8 mouse cellular contexts compared by ENCODE assay signal in genomic region chr10:128674469-128675008, GRCm38 (mm10). TPM values are rescaled to one million over a fixed set of nuclear protein-coding genes. Genes with fewer than 3 reads are reported as not detected.
DNase-seq lines count a peak whose midpoint lies in the region; ATAC-seq and TF ChIP-seq lines count a peak whose summit lies in the region.

No protein-coding gene starts in this region.

- H3K4me2 ChIP-seq in forebrain, embryonic 11.5 days (ENCODE audit: low read depth, low read length, severe bottlenecking), result peak overlapping the region; percentile 95
- H3K4me2 ChIP-seq in intestine, postnatal 0 days (replicated peaks; ENCODE audit: low read depth), result peak overlapping the region; percentile 96
- H3K4me2 ChIP-seq in stomach, embryonic 16.5 days (ENCODE audit: low read depth, low read length), result peak overlapping the region; percentile 90

- peak overlapping the region; percentile 63 for H3K4me3 ChIP-seq in forebrain, embryonic 11.5 days (ENCODE audit: low read depth, low read length)
- peak overlapping the region; percentile 67 for H3K4me3 ChIP-seq in intestine, postnatal 0 days (ENCODE audit: low read depth, low read length)
- peak overlapping the region; percentile 76 for H3K4me3 ChIP-seq in stomach, embryonic 16.5 days (replicated peaks; ENCODE audit: low read length)

- H3K36me3 ChIP-seq in forebrain, embryonic 11.5 days (ENCODE audit: control insufficient read depth, insufficient read depth, low read length), result no peaks in the 10 kb centered on the region
- H3K36me3 ChIP-seq in intestine, postnatal 0 days (ENCODE audit: control insufficient read depth, insufficient read depth), result peaks cover 9% of the 10 kb centered on the region; the same call in 1 of the 2 replicates
- no peaks in the 10 kb centered on the region for H3K36me3 ChIP-seq in stomach, embryonic 16.5 days (ENCODE audit: control insufficient read depth, insufficient read depth, low read length)

- no peak overlapping the region for H3K27ac ChIP-seq in forebrain, embryonic 11.5 days (ENCODE audit: low read depth, low read length)
- H3K27ac ChIP-seq in intestine, postnatal 0 days (ENCODE audit: low read depth, low read length), result no peak overlapping the region
- H3K27ac ChIP-seq in stomach, embryonic 16.5 days (ENCODE audit: low read length), result peak overlapping the region; percentile 71

- H3K27me3 ChIP-seq in forebrain, embryonic 11.5 days (ENCODE audit: control insufficient read depth, insufficient read depth, low read length), result no peaks in the 10 kb centered on the region
- no peaks in the 10 kb centered on the region for H3K27me3 ChIP-seq in intestine, postnatal 0 days (replicated peaks; ENCODE audit: control insufficient read depth, insufficient read depth, low read length)
- H3K27me3 ChIP-seq in stomach, embryonic 16.5 days (ENCODE audit: control insufficient read depth, insufficient read depth, low read length), result no peaks in the 10 kb centered on the region

- no peaks in the 10 kb centered on the region for H3K9me3 ChIP-seq in forebrain, embryonic 11.5 days (ENCODE audit: control insufficient read depth, low read length)
- H3K9me3 ChIP-seq in intestine, postnatal 0 days (ENCODE audit: control insufficient read depth), result no peaks in the 10 kb centered on the region
- no peaks in the 10 kb centered on the region for H3K9me3 ChIP-seq in stomach, embryonic 16.5 days (replicated peaks; ENCODE audit: control insufficient read depth, low read length)

- peak; percentile 31 for DNase-seq in gastrocnemius, adult 18-20 months (ENCODE audit: low spot score)
- no peak for DNase-seq in gastrocnemius, postnatal 10 days
- DNase-seq in R1 (ENCODE audit: low read depth, low spot score), result peak; percentile 51
- no peak for DNase-seq in forebrain, embryonic 11.5 days (ENCODE audit: low spot score)
- peak; percentile 75 for DNase-seq in lung, postnatal 36 days
- no peak for DNase-seq in right cerebral cortex, adult 2 months (ENCODE audit: low spot score in 2 of 2)

- ATAC-seq in forebrain, embryonic 11.5 days (replicated peaks; ENCODE audit: low FRiP score), result no peak
- ATAC-seq in intestine, postnatal 0 days, result no peak
- no peak for ATAC-seq in stomach, embryonic 16.5 days (ENCODE audit: insufficient read depth, low FRiP score)

- WGBS in forebrain, embryonic 11.5 days, result 3% methylated on average over 9 of the region's 9 CpGs
- 4% methylated on average over 9 of the region's 9 CpGs for WGBS in intestine, postnatal 0 days
- 2% methylated on average over 9 of the region's 9 CpGs for WGBS in stomach, embryonic 16.5 days

- H3K4me1 ChIP-seq in forebrain, embryonic 11.5 days (replicated peaks; ENCODE audit: control insufficient read depth, insufficient read depth, low read length), result peaks cover 4% of the 10 kb centered on the region
- H3K4me1 ChIP-seq in intestine, postnatal 0 days (replicated peaks; ENCODE audit: control insufficient read depth, insufficient read depth, low read length), result no peaks in the 10 kb centered on the region
- H3K4me1 ChIP-seq in stomach, embryonic 16.5 days (ENCODE audit: control insufficient read depth, insufficient read depth, low read length), result peaks cover 9% of the 10 kb centered on the region; the same call in 1 of the 2 replicates

- peak overlapping the region; percentile 14; the same call in 1 of the 2 replicates for H3K9ac ChIP-seq in forebrain, embryonic 11.5 days (ENCODE audit: low read length)
- H3K9ac ChIP-seq in intestine, postnatal 0 days (ENCODE audit: low read depth, low read length), result peak overlapping the region; percentile 49; the same call in 1 of the 2 replicates
- peak overlapping the region; percentile 74 for H3K9ac ChIP-seq in stomach, embryonic 16.5 days (ENCODE audit: low read length)

- peak; percentile 77 for TF ChIP-seq CTCF in intestine, postnatal 0 days (IDR thresholded peaks at IDR 0.05; ENCODE audit: low read depth)

RNA-seq across cellular contexts. Expression of gene Suox, which starts 0.7 kb away (rescaled TPM):
- total RNA-seq in gastrocnemius, adult 18-20 months (2021), result 10 to 100 TPM; 27.7 to 28.3 TPM
- 10 to 100 TPM in 1 of 2 experiments, 1 to 10 TPM in 1; 9.3 to 11.0 TPM for total RNA-seq in gastrocnemius, postnatal 10 days (2021)
- polyA plus RNA-seq in forebrain, embryonic 11.5 days (2014; fragmentation: Nextera tagmentation; extraction: Ambion mirVana), result 10.8 and 11.7 TPM in 2 replicates
- 5.1 and 5.4 TPM in 2 replicates for polyA plus RNA-seq in intestine, postnatal 0 days (2015; fragmentation: Nextera tagmentation; extraction: Ambion mirVana)
- 17.7 and 24.4 TPM in 2 replicates for polyA plus RNA-seq in stomach, embryonic 16.5 days (2015; fragmentation: Nextera tagmentation; extraction: Ambion mirVana)

RNA-seq across cellular contexts. Expression of gene Rab5b, which starts 21.5 kb away (rescaled TPM):
- 10 to 100 TPM; 90.8 to 92.1 TPM for total RNA-seq in gastrocnemius, adult 18-20 months (2021)
- total RNA-seq in gastrocnemius, postnatal 10 days (2021), result 10 to 100 TPM; 82.7 to 83.2 TPM
- 78.8 and 79.1 TPM in 2 replicates for polyA plus RNA-seq in forebrain, embryonic 11.5 days (2014; fragmentation: Nextera tagmentation; extraction: Ambion mirVana)
- 35.9 and 37.8 TPM in 2 replicates for polyA plus RNA-seq in intestine, postnatal 0 days (2015; fragmentation: Nextera tagmentation; extraction: Ambion mirVana)
- 85.1 and 87.8 TPM in 2 replicates for polyA plus RNA-seq in stomach, embryonic 16.5 days (2015; fragmentation: Nextera tagmentation; extraction: Ambion mirVana)

RNA-seq across cellular contexts. Expression of gene Ikzf4, which starts 28.7 kb away (rescaled TPM):
- under 1 TPM; 0.37 to 0.57 TPM for total RNA-seq in gastrocnemius, adult 18-20 months (2021)
- under 1 TPM; 0.54 to 0.63 TPM for total RNA-seq in gastrocnemius, postnatal 10 days (2021)
- polyA plus RNA-seq in forebrain, embryonic 11.5 days (2014; fragmentation: Nextera tagmentation; extraction: Ambion mirVana), result 4.1 and 5.8 TPM in 2 replicates
- polyA plus RNA-seq in intestine, postnatal 0 days (2015; fragmentation: Nextera tagmentation; extraction: Ambion mirVana), result 0.95 and 1.7 TPM in 2 replicates
- 2.1 and 2.5 TPM in 2 replicates for polyA plus RNA-seq in stomach, embryonic 16.5 days (2015; fragmentation: Nextera tagmentation; extraction: Ambion mirVana)

RNA-seq across cellular contexts. Expression of gene Pmel, which starts 29.5 kb away (rescaled TPM):
- total RNA-seq in gastrocnemius, adult 18-20 months (2021), result not detected
- 1 to 10 TPM; 2.1 to 2.4 TPM for total RNA-seq in gastrocnemius, postnatal 10 days (2021)
- 1.8 and 4.5 TPM in 2 replicates for polyA plus RNA-seq in forebrain, embryonic 11.5 days (2014; fragmentation: Nextera tagmentation; extraction: Ambion mirVana)
- 0.55 and 0.86 TPM in 2 replicates for polyA plus RNA-seq in intestine, postnatal 0 days (2015; fragmentation: Nextera tagmentation; extraction: Ambion mirVana)
- 1.6 and 3.0 TPM in 2 replicates for polyA plus RNA-seq in stomach, embryonic 16.5 days (2015; fragmentation: Nextera tagmentation; extraction: Ambion mirVana)

RNA-seq across cellular contexts. Expression of gene Cdk2, which starts 30.3 kb away (rescaled TPM):
- total RNA-seq in gastrocnemius, adult 18-20 months (2021), result 1 to 10 TPM; 2.3 to 2.7 TPM
- total RNA-seq in gastrocnemius, postnatal 10 days (2021), result 10 to 100 TPM; 14.0 to 18.8 TPM
- 119 and 120 TPM in 2 replicates for polyA plus RNA-seq in forebrain, embryonic 11.5 days (2014; fragmentation: Nextera tagmentation; extraction: Ambion mirVana)
- 23.3 and 24.1 TPM in 2 replicates for polyA plus RNA-seq in intestine, postnatal 0 days (2015; fragmentation: Nextera tagmentation; extraction: Ambion mirVana)
- 76.7 and 81.2 TPM in 2 replicates for polyA plus RNA-seq in stomach, embryonic 16.5 days (2015; fragmentation: Nextera tagmentation; extraction: Ambion mirVana)

Comparison
In these comparisons a context has a peak if more than half of its experiments do, and no peak if none do; other contexts are left out.
1. DNase-seq: peak in gastrocnemius, adult 18-20 months (single experiment), R1 (single experiment) and lung, postnatal 36 days (single experiment); none in gastrocnemius, postnatal 10 days (single experiment), forebrain, embryonic 11.5 days (single experiment) and right cerebral cortex, adult 2 months (0 of 2).
2. H3K9ac ChIP-seq: peak in every context shown above with its lines; median percentile 74 in stomach, embryonic 16.5 days; 49 in intestine, postnatal 0 days; 14 in forebrain, embryonic 11.5 days.
3. Peak in every context shown above with its lines, with median percentiles within 50 percentile points of each other: H3K4me2 ChIP-seq and H3K4me3 ChIP-seq.